Mouse (Mus musculus) brain, embryonic 18.5 days (tissue): ENCODE results near the gene Ctnnbl1.

Experiments
- DNase-seq: peaks from one replicate; pipeline ENCODE4 v3.0.0-alpha.2; 2012; ENCODE audit warnings: low read depth, low spot score

The Ctnnbl1 gene

GRCm38 (mm10) chr2:157736854-157737850 lies at the start of gene Ctnnbl1:
Ctnnbl1 (plus strand) TSS chr2:157737401.
- DNase-seq: peak; percentile 96

- DNase-seq: no peak
Measured at GRCm38 (mm10) chr2:157687506-157687905, 49.7 kb upstream of the Ctnnbl1 start.

- no peak for DNase-seq
Measured at GRCm38 (mm10) chr2:157691266-157692105, 45.7 kb upstream of the Ctnnbl1 start.

GRCm38 (mm10) chr2:157692365-157692932 lies 44.8 kb upstream of the Ctnnbl1 start:
- DNase-seq: no peak

GRCm38 (mm10) chr2:157693576-157693975 lies 43.6 kb upstream of the Ctnnbl1 start:
- no peak for DNase-seq

- DNase-seq: no peak
Measured at GRCm38 (mm10) chr2:157696297-157696731, 40.9 kb upstream of the Ctnnbl1 start.

GRCm38 (mm10) chr2:157703155-157703554 lies 34.0 kb upstream of the Ctnnbl1 start:
- no peak for DNase-seq

- no peak for DNase-seq
Measured at GRCm38 (mm10) chr2:157704991-157705776, 32.0 kb upstream of the Ctnnbl1 start.

- DNase-seq: no peak
Measured at GRCm38 (mm10) chr2:157705777-157706158, 31.4 kb upstream of the Ctnnbl1 start.

GRCm38 (mm10) chr2:157707191-157707923 lies 29.8 kb upstream of the Ctnnbl1 start:
- DNase-seq: no peak

- DNase-seq: no peak
Measured at GRCm38 (mm10) chr2:157712677-157713076, 24.5 kb upstream of the Ctnnbl1 start.

GRCm38 (mm10) chr2:157715586-157716191 lies 21.5 kb upstream of the Ctnnbl1 start:
- DNase-seq: no peak

- DNase-seq: no peak
Measured at GRCm38 (mm10) chr2:157718441-157718840, 18.8 kb upstream of the Ctnnbl1 start.

- DNase-seq: no peak
Measured at GRCm38 (mm10) chr2:157723883-157724573, 13.2 kb upstream of the Ctnnbl1 start.

GRCm38 (mm10) chr2:157724574-157724914 lies 12.7 kb upstream of the Ctnnbl1 start:
- no peak for DNase-seq

- DNase-seq: no peak
Measured at GRCm38 (mm10) chr2:157744619-157745018, 7.4 kb downstream of the Ctnnbl1 start.

GRCm38 (mm10) chr2:157745735-157746134 lies 8.5 kb downstream of the Ctnnbl1 start:
- DNase-seq: no peak

- no peak for DNase-seq
Measured at GRCm38 (mm10) chr2:157746558-157746957, 9.4 kb downstream of the Ctnnbl1 start.

- DNase-seq: no peak
Measured at GRCm38 (mm10) chr2:157747989-157748388, 10.8 kb downstream of the Ctnnbl1 start.
